Mouse (Mus musculus) heart, postnatal 10 days (tissue): ENCODE measurements at regions not wholly inside any gene's neighbourhood (a gene's known extent, or its start where the extent isn't known, plus 50 kb on each side); places are given as distances from the start of the nearest gene placed in this dataset.
"Not testable (repeated sequence)": the region's sequence is repeated elsewhere in the genome, so short reads cannot be mapped to it uniquely, and the experiment has no call there.

ENCODE experiments used
- DNase-seq, 2 experiments: peaks; one replicate each; pipeline ENCODE4 v3.0.0; 2021
- intact Hi-C: fragments of 180-260 bp; cut with DNase I; formaldehyde crosslinking; loops from one replicate; pipeline ENCODE4 v1.15.1; 2025

DNA sequence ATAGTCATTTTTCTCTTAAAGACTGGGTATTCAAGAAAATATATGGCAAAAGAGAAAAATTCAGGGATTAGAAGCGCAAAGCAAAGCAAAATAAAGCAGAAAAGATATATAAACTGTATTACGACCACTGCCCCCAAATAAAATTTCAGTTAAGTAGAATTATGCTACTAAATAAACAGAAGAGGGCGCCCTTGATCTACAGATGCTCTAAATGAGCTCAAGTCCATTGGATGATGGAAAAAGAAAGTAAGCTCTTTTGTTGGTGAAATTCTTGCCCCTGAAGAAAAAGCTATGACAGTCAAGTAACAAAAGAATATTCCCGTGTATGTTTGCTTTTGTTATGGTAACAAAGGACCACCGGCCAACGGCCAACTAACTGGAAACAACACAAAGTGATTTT, 165.5 kb upstream of the Stk26 start:
- peak; percentile 8 to 18 for DNase-seq
- intact Hi-C loops = loop anchor here (5.0 to 10.0 kb wide), 4 partner anchors 212 to 697 kb away; partner anchors contain the start of gene Rap2c

- DNase-seq = peak; percentile 57 to 67
- intact Hi-C loops = loop anchor here (5.0 kb wide), 1 partner anchor 714 kb away; no protein-coding TSS in a partner anchor
Measured at GRCm38 (mm10) chrX:50657835-50658565, 182.8 kb upstream of the Stk26 start.

DNA sequence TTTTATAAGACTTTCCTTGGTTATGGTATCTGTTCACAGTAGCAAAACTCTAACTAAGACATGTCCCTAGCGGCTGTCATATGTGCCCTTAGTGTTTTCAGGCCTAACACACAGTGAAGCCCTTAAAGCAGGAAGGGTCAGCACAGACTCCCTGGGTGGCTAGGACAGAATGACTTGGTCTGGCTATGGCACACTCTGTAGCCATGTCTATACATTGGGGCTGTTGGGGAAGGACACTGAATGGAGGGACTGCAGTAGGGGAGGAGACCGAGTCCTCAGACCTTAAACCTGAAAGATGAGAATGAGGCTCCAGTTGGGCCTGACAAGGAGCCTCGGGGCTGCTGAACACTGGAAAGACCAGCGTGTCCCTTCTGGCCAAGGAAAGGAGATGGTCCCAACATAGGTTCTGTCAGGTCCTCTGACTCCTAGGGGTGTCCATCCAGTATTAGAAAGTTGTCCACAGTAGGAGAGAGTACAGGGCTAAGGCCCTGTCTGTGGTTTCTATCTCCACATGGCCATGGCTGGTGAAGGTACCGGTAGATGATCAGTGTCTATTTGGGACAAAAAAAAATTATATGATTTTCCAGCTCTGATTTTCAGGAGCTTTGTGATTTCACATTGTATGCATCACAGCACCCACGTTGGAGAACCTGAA, 183.5 kb upstream of the Stk26 start:
- intact Hi-C loops = loop anchor here (5.0 kb wide), 1 partner anchor 715 kb away; no protein-coding TSS in a partner anchor
- no peak for DNase-seq

DNA sequence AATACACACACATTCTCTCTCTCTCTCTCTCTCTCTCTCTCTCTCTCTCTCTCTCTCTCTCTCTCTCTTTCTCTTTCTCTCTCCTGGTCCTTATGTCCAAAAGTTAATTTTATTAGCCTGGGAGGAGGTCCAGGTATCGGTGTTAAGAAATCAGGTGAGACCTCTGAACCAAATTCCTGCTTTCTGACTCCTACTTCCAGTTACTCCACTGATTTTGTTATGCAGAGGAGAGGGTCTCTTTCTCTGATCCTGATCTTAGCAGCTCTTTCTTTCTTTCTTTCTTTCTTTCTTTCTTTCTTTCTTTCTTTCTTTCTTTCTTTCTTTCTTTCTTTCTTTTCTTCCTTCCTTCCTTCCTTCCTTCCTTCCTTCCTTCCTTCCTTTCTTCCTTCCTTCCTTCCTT, 185.5 kb upstream of the Stk26 start:
- intact Hi-C loops = loop anchor here (5.0 kb wide), 1 partner anchor 717 kb away; no protein-coding TSS in a partner anchor
- DNase-seq = not testable (repeated sequence)

DNA sequence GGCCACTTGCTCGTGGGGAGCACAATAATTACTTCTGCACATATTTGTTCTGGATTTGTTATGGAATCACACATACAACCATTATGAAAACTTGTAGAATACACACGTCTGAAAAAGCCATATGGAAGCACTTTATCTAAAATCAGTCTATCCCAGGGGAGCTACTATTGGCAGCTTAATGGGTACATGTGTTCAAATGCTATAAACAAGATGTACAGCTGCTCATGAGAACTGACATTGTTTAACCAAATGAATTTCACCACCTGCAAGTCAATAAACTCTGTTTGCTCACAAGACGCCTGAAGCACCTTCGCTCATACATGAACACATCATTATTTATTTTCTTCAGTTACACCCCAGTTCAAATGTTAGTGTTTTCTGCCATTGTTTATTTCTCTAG, 199.5 kb upstream of the Stk26 start:
- intact Hi-C loops = no loop called here
- DNase-seq = no peak

DNA sequence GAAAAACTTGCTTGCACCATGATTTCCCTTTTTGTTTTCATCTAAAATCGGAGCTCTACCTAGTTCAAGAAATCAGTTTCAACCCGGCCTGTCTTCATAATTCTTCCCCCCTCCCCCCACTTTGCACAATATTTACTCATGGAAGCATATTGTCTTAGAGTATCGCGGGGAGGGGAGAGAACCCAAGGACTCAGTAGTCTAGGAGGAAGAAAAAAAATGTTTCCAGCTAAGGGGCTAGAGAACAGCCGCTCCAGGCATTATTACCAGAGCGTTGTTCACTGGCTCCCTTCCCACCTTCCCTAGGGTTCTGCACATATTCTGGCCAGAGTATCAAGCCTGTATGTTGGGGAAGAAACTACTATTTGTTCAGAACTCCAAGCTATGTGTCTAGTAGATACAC, 205.2 kb upstream of the Stk26 start:
- DNase-seq = no peak
- intact Hi-C loops = loop anchor here (10.0 kb wide), 1 partner anchor 389 kb away; no protein-coding TSS in a partner anchor

DNA sequence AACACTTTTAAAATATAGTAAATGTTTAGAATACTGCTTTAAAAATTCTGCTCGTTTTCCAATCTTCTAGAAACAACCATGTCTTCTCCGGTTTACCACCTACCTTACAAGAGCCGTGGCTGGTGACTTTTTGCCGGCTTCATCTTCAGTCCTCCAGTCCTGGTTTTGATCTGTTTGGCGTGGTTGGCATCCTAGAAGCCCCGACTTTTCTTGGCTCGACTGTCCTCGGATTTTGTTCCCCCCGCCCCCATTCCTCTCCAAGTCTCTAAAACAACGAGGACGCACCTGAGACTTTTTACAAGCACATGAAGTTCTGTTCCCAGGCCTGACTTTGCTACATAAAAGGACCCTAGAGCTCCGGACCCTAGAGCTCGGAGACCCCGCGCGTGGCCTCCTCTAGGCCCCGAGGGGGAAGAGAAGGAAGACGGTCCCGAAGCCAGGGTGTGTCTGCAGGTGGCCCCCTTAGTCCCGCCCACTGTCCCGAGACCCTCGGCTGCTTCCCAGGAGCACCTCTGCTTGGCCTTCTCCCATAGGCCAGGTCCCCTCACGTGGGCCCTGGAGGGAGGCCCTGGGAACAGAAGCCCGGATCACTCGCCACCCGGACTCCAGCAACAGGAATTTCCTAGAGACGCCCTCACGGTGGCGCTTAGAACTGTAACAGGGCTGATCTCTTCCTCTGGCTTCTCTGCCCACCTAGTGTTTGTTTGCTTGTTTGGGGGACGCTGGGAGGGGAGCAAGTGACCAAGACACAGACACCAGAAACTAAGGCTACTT, 205.8 kb upstream of the Stk26 start:
- intact Hi-C loops = loop anchor here (10.0 kb wide), 1 partner anchor 390 kb away; no protein-coding TSS in a partner anchor
- peak; percentile 86 for DNase-seq

GRCm38 (mm10) chrX:50632536-50632935, 204.2 kb upstream of the Olfr1324 start:
- no peak for DNase-seq
- intact Hi-C loops = loop anchor here (10.0 kb wide), 1 partner anchor 392 kb away; no protein-coding TSS in a partner anchor

DNA sequence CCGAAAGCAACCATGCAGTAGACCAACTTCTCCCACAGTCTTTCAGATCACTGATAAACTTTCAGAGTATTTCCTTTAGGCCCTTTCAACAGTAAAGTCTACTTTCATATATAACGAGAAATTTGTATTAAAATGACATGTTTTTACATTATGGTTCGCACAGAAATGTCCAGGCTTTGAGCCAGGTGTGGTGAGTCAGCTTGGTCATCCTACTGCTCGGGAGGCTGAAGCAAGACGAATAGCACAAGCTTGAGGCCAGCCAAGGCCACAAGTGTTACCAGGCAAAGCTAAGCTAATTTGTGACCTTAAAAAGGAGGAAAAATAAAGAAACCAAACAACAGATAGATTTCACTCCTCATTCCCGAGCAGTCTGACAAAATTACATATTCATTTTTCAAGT, 197.0 kb upstream of the Olfr1324 start:
- intact Hi-C loops = no loop called here
- no peak for DNase-seq

GRCm38 (mm10) chrX:50622984-50623455, 194.7 kb upstream of the Olfr1324 start:
- intact Hi-C loops = no loop called here
- DNase-seq = peak in 1 of 2 experiments; percentile 87

DNA sequence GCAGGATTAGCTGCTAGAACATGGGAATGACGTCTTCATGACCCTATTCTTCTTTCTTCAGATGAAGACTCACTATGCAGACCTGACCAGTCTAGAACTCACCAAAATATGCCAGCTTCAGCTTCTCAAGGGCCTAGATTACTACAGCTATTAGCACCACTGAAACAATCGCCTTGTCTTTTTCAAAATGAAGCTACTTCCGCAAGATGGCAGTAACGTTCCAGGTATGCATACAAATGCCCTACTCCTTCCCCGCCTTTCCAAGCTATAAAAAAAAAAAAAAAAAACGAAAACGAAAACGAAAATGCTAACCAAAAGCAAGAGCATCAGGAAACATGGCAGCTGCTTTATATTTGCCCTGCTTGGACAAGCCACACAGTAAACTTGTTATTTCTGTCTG, 192.6 kb upstream of the Olfr1324 start:
- intact Hi-C loops = loop anchor here (2.0 kb wide), 1 partner anchor 22 kb away; no protein-coding TSS in a partner anchor

DNA sequence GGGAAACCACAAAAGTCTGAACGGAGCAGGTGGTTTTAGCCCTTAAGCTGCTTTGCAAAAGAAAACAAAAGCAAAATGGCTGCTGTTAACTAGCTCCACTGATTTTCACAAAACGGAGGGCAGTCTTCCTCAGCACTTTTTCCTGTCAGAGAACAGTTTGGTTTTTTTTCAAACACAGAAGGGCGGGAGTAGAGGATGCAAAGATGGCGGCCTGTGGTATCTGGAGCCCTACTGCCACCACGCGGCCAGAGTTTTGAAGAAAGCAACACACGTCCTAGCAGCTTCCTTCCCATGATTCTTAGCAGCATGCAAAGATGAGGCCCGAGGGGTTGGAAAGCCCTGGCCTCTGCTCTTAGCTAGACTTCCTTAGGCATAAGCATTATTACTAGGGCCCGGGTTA, 191.6 kb upstream of the Olfr1324 start:
- peak in 1 of 2 experiments; percentile 92 for DNase-seq
- intact Hi-C loops = loop anchor here (2.0 kb wide), 2 partner anchors 21 to 53 kb away; no protein-coding TSS in a partner anchor

More for the DNA sequence above, 192.6 kb upstream of the Olfr1324 start:
- peak in 1 of 2 experiments; percentile 42 for DNase-seq

- intact Hi-C loops = loop anchor here (2.0 kb wide), 1 partner anchor 52 kb away; no protein-coding TSS in a partner anchor
- no peak for DNase-seq
Measured at GRCm38 (mm10) chrX:50618936-50619335, 190.6 kb upstream of the Olfr1324 start.

GRCm38 (mm10) chrX:50616920-50617319, 188.6 kb upstream of the Olfr1324 start:
- peak; percentile 16 to 96 for DNase-seq

GRCm38 (mm10) chrX:50614874-50615273, 186.6 kb upstream of the Olfr1324 start:
- intact Hi-C loops = not testable (repeated sequence)
- DNase-seq = peak in 1 of 2 experiments; percentile 90

More at GRCm38 (mm10) chrX:50616920-50617319, 188.6 kb upstream of the Olfr1324 start:
- intact Hi-C loops = not testable (repeated sequence)

DNA sequence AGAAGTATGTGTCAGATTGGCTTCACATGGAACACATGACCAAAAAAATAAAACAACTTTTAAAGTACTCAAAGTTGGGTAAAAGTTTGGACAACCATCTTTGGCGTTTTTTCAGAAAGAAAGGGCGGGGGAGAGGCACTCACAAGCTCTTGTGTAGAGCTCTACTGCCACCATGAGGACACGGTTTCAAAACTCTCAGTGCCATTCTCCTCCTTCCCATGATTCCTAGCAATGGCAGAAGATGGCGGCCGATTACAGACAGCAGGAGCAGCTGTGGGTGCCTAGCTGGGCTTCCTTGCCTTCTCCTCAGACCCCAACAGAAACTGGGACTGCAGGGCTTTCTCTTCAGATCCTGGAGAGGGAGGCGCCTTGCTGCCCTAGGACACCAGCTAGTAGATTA, 186.1 kb upstream of the Olfr1324 start:
- intact Hi-C loops = not testable (repeated sequence)
- peak in 1 of 2 experiments; percentile 78 for DNase-seq

DNA sequence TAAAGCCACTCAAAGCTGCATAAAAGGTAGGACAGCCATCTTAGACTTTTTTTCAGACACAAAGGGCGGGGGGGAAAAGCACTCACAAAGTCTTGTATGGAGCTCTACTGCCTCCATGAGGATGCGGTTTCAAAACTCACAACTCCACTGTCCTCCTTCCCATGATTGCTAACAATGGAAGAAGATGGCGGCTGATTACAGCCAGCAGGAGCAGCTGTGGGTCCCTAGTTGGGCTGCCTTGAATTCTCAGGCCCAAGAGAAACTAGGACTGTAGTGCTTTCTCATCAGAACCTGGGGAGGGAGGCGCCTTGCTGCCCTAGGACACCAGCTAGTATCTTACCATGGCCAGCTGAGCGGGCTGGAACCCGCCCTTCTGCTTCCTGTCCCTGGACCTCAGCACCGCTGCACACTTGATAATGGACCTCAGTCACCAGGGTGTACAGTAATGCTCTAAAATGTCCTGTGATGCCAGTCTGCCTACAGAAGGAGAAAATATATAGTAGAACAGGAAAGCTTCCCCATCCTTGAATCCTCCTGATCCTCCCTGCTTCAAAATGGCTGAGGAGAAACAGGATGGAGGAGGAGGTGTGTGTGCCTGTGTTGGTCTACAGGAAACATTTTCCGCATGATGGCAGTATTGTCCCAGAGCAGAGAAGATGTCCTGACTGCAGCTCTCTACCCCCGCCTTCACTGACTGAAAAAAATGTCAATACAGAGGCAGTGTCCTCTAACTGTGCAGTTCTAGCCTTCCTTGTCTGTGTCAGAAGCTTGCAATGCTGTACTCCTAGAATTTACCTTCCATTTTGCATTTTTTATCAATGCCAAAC, 183.7 kb upstream of the Olfr1324 start:
- DNase-seq = peak; percentile 18 to 93
- intact Hi-C loops = loop anchor here (1.0 to 2.0 kb wide), 2 partner anchors 13 to 61 kb away; no protein-coding TSS in a partner anchor

GRCm38 (mm10) chrX:50608141-50608540, 179.8 kb upstream of the Olfr1324 start:
- DNase-seq = peak in 1 of 2 experiments; percentile 41
- intact Hi-C loops = not testable (repeated sequence)

- intact Hi-C loops = no loop called here
- peak in 1 of 2 experiments; percentile 91 for DNase-seq
Measured at GRCm38 (mm10) chrX:50607636-50608035, 179.3 kb upstream of the Olfr1324 start.
